Mouse (Mus musculus): Measurements from ENCODE around the gene Cbarp. TPM values are rescaled to one million over a fixed set of nuclear protein-coding genes. Genes with fewer than 3 reads are reported as not detected.

Cbarp gene
- total and polyA plus RNA-seq, 3 experiments = 5.5 to 74.4 (median 66.6) TPM

DNA sequence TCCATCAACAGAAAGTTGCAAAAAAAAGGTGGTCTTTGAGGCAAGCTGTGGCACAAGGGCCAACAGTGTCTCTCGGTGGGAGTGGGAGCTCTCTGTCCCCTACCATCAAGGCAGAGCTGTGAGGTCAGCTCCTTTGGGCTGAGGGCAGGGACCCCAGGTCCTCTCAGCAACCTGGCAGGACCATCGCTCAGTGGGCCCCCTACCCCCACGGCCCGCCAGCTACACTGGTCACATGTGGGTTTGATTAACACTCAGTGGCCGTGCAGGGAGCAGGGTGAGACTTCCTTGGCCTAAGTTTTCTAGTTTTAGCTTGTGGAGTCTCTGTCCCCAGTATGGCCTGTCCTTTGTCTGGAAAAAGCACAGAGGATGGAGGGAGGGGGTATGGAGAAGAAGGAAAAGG is 40.2 kb upstream of the Cbarp start:
- peaks cover 10% of the 10 kb centered on the region for H3K36me3 ChIP-seq (replicated peaks)
- TF ChIP-seq CTCF (IDR thresholded peaks at IDR 0.05; ENCODE audit: low read depth, low read length) = no peak
- no peak for TF ChIP-seq POLR2AphosphoS5 (IDR thresholded peaks at IDR 0.05; ENCODE audit: insufficient replicate concordance, low read depth, low read length)
- TF ChIP-seq GATA2 (IDR thresholded peaks at IDR 0.05; ENCODE audit: borderline replicate concordance, low read depth, low read length) = no peak
- TF ChIP-seq GATA1 (IDR thresholded peaks at IDR 0.05; ENCODE audit: borderline replicate concordance, low read length) = no peak
- TF ChIP-seq TAL1 (conservative IDR thresholded peaks at IDR 0.05; ENCODE audit: low read depth, low read length) = no peak
- DNase-seq (ENCODE audit: low spot score) (no peak), ATAC-seq (ENCODE audit: extremely low read depth, insufficient number of reproducible peaks, low FRiP score, poor library complexity, severe bottlenecking) (no peak)
- peaks cover 14% of the 10 kb centered on the region for H3K4me1 ChIP-seq (ENCODE audit: insufficient read depth, low read depth, low read length)
- no peaks in the 10 kb centered on the region for H3K9me3 ChIP-seq (replicated peaks)
- H3K27me3 ChIP-seq (ENCODE audit: insufficient read depth, low read length) = peaks cover 76% of the 10 kb centered on the region
- no peak overlapping the region for H3K4me3 ChIP-seq (ENCODE audit: low read depth, low read length)

DNA sequence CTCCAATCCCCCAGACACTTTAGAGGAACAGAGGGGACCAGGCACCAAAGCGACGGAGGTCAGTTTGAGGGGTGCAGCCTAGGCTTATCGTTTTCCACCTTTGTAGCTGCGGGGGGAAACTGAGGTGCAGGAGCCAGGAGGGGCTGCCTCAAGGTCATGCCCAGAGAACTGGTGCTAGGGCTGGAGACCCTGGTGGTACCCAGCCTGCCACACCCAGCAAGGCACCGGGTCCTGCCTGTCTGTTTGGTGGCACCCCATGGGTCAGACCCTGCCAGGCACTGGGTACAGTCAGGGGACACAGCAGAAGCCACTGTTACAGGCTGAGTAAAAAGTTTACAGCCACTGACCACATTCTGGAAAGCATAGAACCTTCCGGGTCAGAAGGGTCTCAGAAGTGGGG is 39.7 kb upstream of the Cbarp start:
- Histone ChIP-seq H3K4me3 (ENCODE audit: low read depth, low read length) (no peak overlapping the region), H3K36me3 (replicated peaks) (peaks cover 15% of the 10 kb centered on the region), H3K27me3 (ENCODE audit: insufficient read depth, low read length) (peaks cover 71% of the 10 kb centered on the region), H3K9me3 (replicated peaks) (no peaks in the 10 kb centered on the region), H3K4me1 (ENCODE audit: insufficient read depth, low read depth, low read length) (peaks cover 15% of the 10 kb centered on the region)
- no peak for TF ChIP-seq GATA1 (IDR thresholded peaks at IDR 0.05; ENCODE audit: borderline replicate concordance, low read length)
- TF ChIP-seq POLR2AphosphoS5 (IDR thresholded peaks at IDR 0.05; ENCODE audit: insufficient replicate concordance, low read depth, low read length) = no peak
- no peak for TF ChIP-seq CTCF (IDR thresholded peaks at IDR 0.05; ENCODE audit: low read depth, low read length)
- no peak for TF ChIP-seq GATA2 (IDR thresholded peaks at IDR 0.05; ENCODE audit: borderline replicate concordance, low read depth, low read length)
- no peak for TF ChIP-seq TAL1 (conservative IDR thresholded peaks at IDR 0.05; ENCODE audit: low read depth, low read length)
- no peak for DNase-seq (ENCODE audit: low spot score)
- no peak for ATAC-seq (ENCODE audit: extremely low read depth, insufficient number of reproducible peaks, low FRiP score, poor library complexity, severe bottlenecking)

DNA sequence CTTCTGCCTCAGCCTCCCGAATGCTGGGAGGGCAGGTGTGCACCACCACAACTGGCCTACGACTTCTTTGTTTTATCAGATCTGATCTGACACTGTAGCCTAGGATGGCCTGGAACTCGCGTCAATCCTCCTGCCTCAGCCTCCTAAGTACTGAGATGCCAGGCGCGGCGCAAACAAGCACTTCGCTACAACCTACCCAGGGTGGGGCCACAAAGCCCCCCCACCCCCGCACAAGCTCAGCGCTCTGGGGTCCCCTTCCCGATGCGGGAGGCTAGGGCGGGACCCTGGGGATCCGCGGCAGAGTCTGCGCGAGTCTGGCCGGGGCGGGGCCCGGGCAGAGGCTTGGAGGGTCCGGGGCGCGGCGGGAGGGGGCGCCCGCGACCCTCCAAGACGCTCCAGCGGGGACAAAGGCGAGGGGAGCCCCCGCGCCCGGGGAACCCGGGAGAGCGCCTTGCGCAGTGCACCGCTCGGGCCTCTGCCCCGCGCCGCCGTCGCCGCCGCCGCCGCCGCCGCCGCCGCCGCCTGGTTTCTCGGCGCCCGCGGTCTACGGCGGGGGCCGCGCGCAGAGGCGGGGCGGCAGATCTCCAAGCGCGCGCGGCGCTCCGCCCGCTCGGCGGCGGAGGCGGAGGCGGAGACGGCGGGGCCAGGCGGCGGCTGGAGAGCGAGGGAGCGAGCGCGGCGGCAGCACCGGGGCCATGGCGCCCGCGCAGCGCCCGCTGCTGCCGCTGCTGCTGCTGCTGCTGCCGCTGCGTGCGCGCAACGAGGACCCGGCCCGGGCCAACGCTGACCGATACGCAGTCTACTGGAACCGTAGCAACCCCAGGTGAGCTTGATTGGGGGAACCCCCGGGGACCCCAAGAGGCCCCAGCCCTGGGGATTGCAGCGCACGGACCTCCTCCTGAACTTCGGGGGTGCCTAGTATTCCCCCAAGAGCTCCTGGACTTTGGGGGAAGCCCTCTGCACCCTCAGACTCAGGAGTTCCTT is 38.7 kb upstream of the Cbarp start, which contains the start of gene Efna2:
Gene Efna2 (plus strand): TSS at position 415 of the 984 bp plus-strand sequence.
- H3K36me3 ChIP-seq (replicated peaks) = peaks cover 24% of the 10 kb centered on the region
- no peaks in the 10 kb centered on the region for H3K9me3 ChIP-seq (replicated peaks)
- no peak for ATAC-seq (ENCODE audit: extremely low read depth, insufficient number of reproducible peaks, low FRiP score, poor library complexity, severe bottlenecking)
- peaks cover 23% of the 10 kb centered on the region for H3K4me1 ChIP-seq (ENCODE audit: insufficient read depth, low read depth, low read length)
- TF ChIP-seq GATA2 (IDR thresholded peaks at IDR 0.05; ENCODE audit: borderline replicate concordance, low read depth, low read length) = no peak
- no peak for TF ChIP-seq GATA1 (IDR thresholded peaks at IDR 0.05; ENCODE audit: borderline replicate concordance, low read length)
- no peak for TF ChIP-seq CTCF (IDR thresholded peaks at IDR 0.05; ENCODE audit: low read depth, low read length)
- no peak for TF ChIP-seq POLR2AphosphoS5 (IDR thresholded peaks at IDR 0.05; ENCODE audit: insufficient replicate concordance, low read depth, low read length)
- no peak for TF ChIP-seq TAL1 (conservative IDR thresholded peaks at IDR 0.05; ENCODE audit: low read depth, low read length)
- no peak for DNase-seq (ENCODE audit: low spot score)
- peaks cover 65% of the 10 kb centered on the region for H3K27me3 ChIP-seq (ENCODE audit: insufficient read depth, low read length)
- peak within 1 kb of the TSS; percentile 63; the same call in 1 of the 2 replicates for H3K4me3 ChIP-seq (ENCODE audit: low read depth, low read length)

DNA sequence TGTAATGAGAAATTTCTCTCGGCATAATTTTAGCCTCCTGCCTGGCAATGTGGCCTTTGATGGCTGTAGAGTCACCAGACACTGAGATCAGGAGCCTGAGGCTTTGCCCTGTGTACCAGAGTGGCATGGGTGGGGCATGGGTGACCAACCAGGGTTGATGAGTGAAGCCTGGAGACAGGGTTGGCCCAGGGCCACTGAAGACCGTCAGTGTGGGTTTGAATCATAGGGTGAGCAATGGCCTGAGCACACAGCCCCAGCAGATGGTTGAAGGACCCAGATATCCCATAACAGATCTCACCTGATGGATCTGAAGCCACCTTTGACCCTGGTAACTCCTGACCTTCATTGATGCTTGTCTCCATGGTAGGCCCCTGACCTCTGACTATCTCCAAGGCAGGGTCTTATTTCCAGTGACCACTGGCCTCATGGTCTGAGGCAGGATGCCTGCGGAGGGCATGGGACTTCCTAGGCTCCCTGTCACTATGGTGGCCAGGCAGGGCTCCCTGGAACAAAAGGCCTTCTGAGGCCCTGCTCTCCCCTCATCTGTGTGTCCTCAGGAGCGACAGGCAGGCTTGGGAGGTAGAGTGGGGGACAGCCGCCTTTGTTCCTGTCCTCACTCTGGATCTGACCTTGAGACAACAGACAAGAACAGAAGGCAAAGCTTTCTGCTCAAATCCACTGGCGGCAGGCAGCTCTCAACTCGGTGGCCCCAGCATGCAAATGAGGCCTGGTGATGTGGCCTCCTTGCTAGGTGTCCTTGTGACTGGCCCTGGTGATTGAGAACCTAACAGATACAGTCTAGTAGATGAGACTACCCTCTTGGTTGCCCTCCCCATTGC is 37.0 kb upstream of the Cbarp start:
- TF ChIP-seq POLR2AphosphoS5 (IDR thresholded peaks at IDR 0.05; ENCODE audit: insufficient replicate concordance, low read depth, low read length) = no peak
- TF ChIP-seq GATA2 (IDR thresholded peaks at IDR 0.05; ENCODE audit: borderline replicate concordance, low read depth, low read length) = no peak
- no peak for TF ChIP-seq GATA1 (IDR thresholded peaks at IDR 0.05; ENCODE audit: borderline replicate concordance, low read length)
- no peak for TF ChIP-seq CTCF (IDR thresholded peaks at IDR 0.05; ENCODE audit: low read depth, low read length)
- TF ChIP-seq TAL1 (conservative IDR thresholded peaks at IDR 0.05; ENCODE audit: low read depth, low read length) = no peak
- Histone ChIP-seq H3K9me3 (replicated peaks) (no peaks in the 10 kb centered on the region), H3K36me3 (replicated peaks) (peaks cover 38% of the 10 kb centered on the region), H3K27me3 (ENCODE audit: insufficient read depth, low read length) (peaks cover 52% of the 10 kb centered on the region), H3K4me3 (ENCODE audit: low read depth, low read length) (no peak overlapping the region), H3K4me1 (ENCODE audit: insufficient read depth, low read depth, low read length) (peaks cover 33% of the 10 kb centered on the region)
- no peak for DNase-seq (ENCODE audit: low spot score)
- no peak for ATAC-seq (ENCODE audit: extremely low read depth, insufficient number of reproducible peaks, low FRiP score, poor library complexity, severe bottlenecking)

DNA sequence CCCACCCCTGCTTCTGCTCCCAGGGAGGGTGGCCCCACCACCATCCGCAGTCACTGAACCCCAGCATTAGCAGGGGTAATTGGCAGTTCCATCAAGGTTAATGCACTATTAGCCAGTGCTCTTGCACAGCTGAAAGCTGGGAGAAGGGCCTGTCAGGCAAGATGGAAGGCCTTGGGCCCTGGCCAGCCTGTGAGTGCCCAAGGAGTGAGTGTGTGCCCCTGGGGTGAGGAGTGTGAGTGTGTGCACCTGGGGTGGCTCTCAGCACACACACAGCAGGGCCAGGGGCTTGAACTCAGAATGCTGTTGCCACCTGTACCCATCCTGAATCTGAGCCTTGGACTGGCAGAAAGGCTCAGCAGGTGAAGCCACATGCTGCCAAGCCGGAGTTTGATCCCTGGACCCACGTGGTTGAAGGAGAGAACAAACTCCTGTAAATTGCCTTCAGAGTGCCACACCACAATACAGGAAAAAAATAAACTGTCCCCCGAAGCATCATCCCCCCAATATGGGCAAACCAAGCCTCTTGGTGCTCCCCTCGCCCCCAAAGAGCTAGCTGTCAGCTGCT is 35.7 kb upstream of the Cbarp start:
- no peak for ATAC-seq (ENCODE audit: extremely low read depth, insufficient number of reproducible peaks, low FRiP score, poor library complexity, severe bottlenecking)
- no peak overlapping the region for H3K4me3 ChIP-seq (ENCODE audit: low read depth, low read length)
- peaks cover 43% of the 10 kb centered on the region for H3K4me1 ChIP-seq (ENCODE audit: insufficient read depth, low read depth, low read length)
- peaks cover 51% of the 10 kb centered on the region for H3K36me3 ChIP-seq (replicated peaks)
- TF ChIP-seq POLR2AphosphoS5 (IDR thresholded peaks at IDR 0.05; ENCODE audit: insufficient replicate concordance, low read depth, low read length) (no peak), GATA1 (IDR thresholded peaks at IDR 0.05; ENCODE audit: borderline replicate concordance, low read length) (no peak), TAL1 (conservative IDR thresholded peaks at IDR 0.05; ENCODE audit: low read depth, low read length) (no peak), CTCF (IDR thresholded peaks at IDR 0.05; ENCODE audit: low read depth, low read length) (no peak), GATA2 (IDR thresholded peaks at IDR 0.05; ENCODE audit: borderline replicate concordance, low read depth, low read length) (no peak)
- no peak for DNase-seq (ENCODE audit: low spot score)
- peaks cover 38% of the 10 kb centered on the region for H3K27me3 ChIP-seq (ENCODE audit: insufficient read depth, low read length)
- peaks cover 11% of the 10 kb centered on the region for H3K9me3 ChIP-seq (replicated peaks)

All from G1E (cell line).